Mouse (Mus musculus) adrenal gland, postnatal 25 days (tissue): ENCODE measurements around the gene Cenpx. TPM values are rescaled to one million over a fixed set of nuclear protein-coding genes. Genes with fewer than 3 reads are reported as not detected.

ENCODE experiments used
- total RNA-seq: library from RNA; stranded (reverse); gene quantifications from 2 replicates; pipeline ENCODE4 v1.2.3, GENCODE M21; 2021

The Cenpx gene
- total RNA-seq, 1 experiment from 2014 or later = 54.2 TPM

Other genes with a start within 250 kb of the Cenpx start
- 22.6 and 22.8 TPM in 2 replicates for gene Arl16, start 246.1 kb downstream of the Cenpx start, total RNA-seq
- gene Mrpl12, start 229.1 kb downstream of the Cenpx start, total RNA-seq = 96.3 and 104 TPM in 2 replicates
- 102 and 151 TPM in 2 replicates for gene Slc25a10, start 221.9 kb downstream of the Cenpx start, total RNA-seq
- 1.0 and 3.5 TPM in 2 replicates for gene Gcgr, start 183.0 kb downstream of the Cenpx start, total RNA-seq
- gene Mcrip1, start 164.0 kb downstream of the Cenpx start, total RNA-seq = 67.5 and 75.4 TPM in 2 replicates
- gene Ppp1r27, start 162.6 kb downstream of the Cenpx start, total RNA-seq = 1.4 TPM in 1 of 2 replicates, not detected in the other
- gene P4hb, start 140.5 kb downstream of the Cenpx start, total RNA-seq = 407 and 486 TPM in 2 replicates
- 333 and 334 TPM in 2 replicates for gene Arhgdia, start 132.1 kb downstream of the Cenpx start, total RNA-seq
- gene Alyref, start 115.4 kb downstream of the Cenpx start, total RNA-seq = 101 and 105 TPM in 2 replicates
- gene Anapc11, start 115.3 kb downstream of the Cenpx start, total RNA-seq = 81.5 and 102 TPM in 2 replicates
- gene Npb, start 105.3 kb downstream of the Cenpx start, total RNA-seq = 3.1 TPM in 1 of 2 replicates, not detected in the other
- 344 and 351 TPM in 2 replicates for gene Pcyt2, start 95.8 kb downstream of the Cenpx start, total RNA-seq
- gene Sirt7, start 88.5 kb downstream of the Cenpx start, total RNA-seq = 82.5 and 103 TPM in 2 replicates
- 69.7 and 76.5 TPM in 2 replicates for gene Mafg, start 80.1 kb downstream of the Cenpx start, total RNA-seq
- 1.3 TPM in 2 replicates for gene Pycr1, start 70.0 kb downstream of the Cenpx start, total RNA-seq
- gene Myadml2, start 65.6 kb downstream of the Cenpx start, total RNA-seq = not detected in 2 replicates
- 9.4 and 12.1 TPM in 2 replicates for gene Notum, start 52.6 kb downstream of the Cenpx start, total RNA-seq
- 83.4 and 112 TPM in 2 replicates for gene Aspscr1, start 40.8 kb downstream of the Cenpx start, total RNA-seq
- 40.9 and 46.8 TPM in 2 replicates for gene Lrrc45, start 187 bp upstream of the Cenpx start, total RNA-seq
- 5.6 and 10.0 TPM in 2 replicates for gene Rac3, start 7.7 kb upstream of the Cenpx start, total RNA-seq
- 59.0 and 82.3 TPM in 2 replicates for gene Dcxr, start 13.5 kb upstream of the Cenpx start, total RNA-seq
- 1.9 and 3.7 TPM in 2 replicates for gene Cbr2, start 18.4 kb upstream of the Cenpx start, total RNA-seq
- gene Hmga1b, start 49.1 kb upstream of the Cenpx start, total RNA-seq = 11.4 and 18.7 TPM in 2 replicates
- 21.3 and 23.9 TPM in 2 replicates for gene Rfng, start 70.5 kb upstream of the Cenpx start, total RNA-seq
- 120 and 131 TPM in 2 replicates for gene Gps1, start 70.5 kb upstream of the Cenpx start, total RNA-seq
- gene Dus1l, start 82.7 kb upstream of the Cenpx start, total RNA-seq = 62.7 and 65.8 TPM in 2 replicates
- 1,301 and 1,518 TPM in 2 replicates for gene Fasn, start 110.8 kb upstream of the Cenpx start, total RNA-seq
- gene Ccdc57, start 219.1 kb upstream of the Cenpx start, total RNA-seq = 12.1 and 13.3 TPM in 2 replicates
- gene Slc16a3, start 234.7 kb upstream of the Cenpx start, total RNA-seq = 0.38 and 0.85 TPM in 2 replicates